Mouse (Mus musculus) liver, embryonic 15.5 days (tissue): ENCODE measurements around the gene Sema3a. TPM values are rescaled to one million over a fixed set of nuclear protein-coding genes. Genes with fewer than 3 reads are reported as not detected.

Experiments used
- ATAC-seq: fragments of 200-750 bp; cut with Nextera tagmentation; 2 replicates; pipeline ENCODE4 v1.8.0; 2017; ENCODE audit warnings: moderate number of reproducible peaks, mild to moderate bottlenecking, moderate library complexity; ENCODE audit not compliant: insufficient read depth
- H3K27ac ChIP-seq: fragments of 300-500 bp; sonication (generic); replicated peaks from 2 replicates; pipeline ENCODE4 v1.5.1; 2015; ENCODE audit warnings: mild to moderate bottlenecking, inconsistent platforms
- H3K27me3 ChIP-seq: fragments of 300-500 bp; sonication (generic); 2 replicates; pipeline ENCODE4 v1.6.1; 2015; ENCODE audit warnings: mild to moderate bottlenecking, inconsistent platforms
- H3K36me3 ChIP-seq: fragments of 300-500 bp; sonication (generic); replicated peaks from 2 replicates; pipeline ENCODE4 v1.6.1; 2015; ENCODE audit warnings: moderate library complexity, mild to moderate bottlenecking, inconsistent platforms
- H3K4me1 ChIP-seq: fragments of 300-500 bp; sonication (generic); replicated peaks from 2 replicates; pipeline ENCODE4 v1.6.1; 2015; ENCODE audit warnings: inconsistent platforms
- H3K4me2 ChIP-seq: fragments of 300-500 bp; sonication (generic); 2 replicates; pipeline ENCODE4 v1.6.1; 2015; ENCODE audit warnings: moderate library complexity, mild to moderate bottlenecking, inconsistent platforms
- H3K4me3 ChIP-seq: fragments of 300-500 bp; sonication (generic); replicated peaks from 2 replicates; pipeline ENCODE4 v1.5.1; 2015; ENCODE audit warnings: mild to moderate bottlenecking, inconsistent platforms
- H3K9ac ChIP-seq: fragments of 300-500 bp; sonication (generic); 2 replicates; pipeline ENCODE4 v1.6.1; 2015; ENCODE audit warnings: moderate library complexity, mild to moderate bottlenecking, inconsistent platforms
- H3K9me3 ChIP-seq: fragments of 300-500 bp; sonication (generic); replicated peaks from 2 replicates; pipeline ENCODE4 v1.6.1; 2016; ENCODE audit warnings: inconsistent platforms
- WGBS: fragments of 180-500 bp; shearing (Covaris S2); methylation state at CpG from one replicate; pipeline ENCODE4 v1.1.7; 2015; ENCODE audit warnings: mixed read lengths; ENCODE audit not compliant: insufficient replicate concordance; 5-methylcytosine and 5-hydroxymethylcytosine counted together
- polyA plus RNA-seq: library from polyadenylated mRNA; unstranded; fragments of >200 nt; fragmentation: Nextera tagmentation; extraction: Ambion mirVana; gene quantifications from 2 replicates; pipeline ENCODE4 v1.2.1, GENCODE M21; 2015

The Sema3a gene
- polyA plus RNA-seq, 1 experiment from 2014 or later = 1.2 TPM

DNA sequence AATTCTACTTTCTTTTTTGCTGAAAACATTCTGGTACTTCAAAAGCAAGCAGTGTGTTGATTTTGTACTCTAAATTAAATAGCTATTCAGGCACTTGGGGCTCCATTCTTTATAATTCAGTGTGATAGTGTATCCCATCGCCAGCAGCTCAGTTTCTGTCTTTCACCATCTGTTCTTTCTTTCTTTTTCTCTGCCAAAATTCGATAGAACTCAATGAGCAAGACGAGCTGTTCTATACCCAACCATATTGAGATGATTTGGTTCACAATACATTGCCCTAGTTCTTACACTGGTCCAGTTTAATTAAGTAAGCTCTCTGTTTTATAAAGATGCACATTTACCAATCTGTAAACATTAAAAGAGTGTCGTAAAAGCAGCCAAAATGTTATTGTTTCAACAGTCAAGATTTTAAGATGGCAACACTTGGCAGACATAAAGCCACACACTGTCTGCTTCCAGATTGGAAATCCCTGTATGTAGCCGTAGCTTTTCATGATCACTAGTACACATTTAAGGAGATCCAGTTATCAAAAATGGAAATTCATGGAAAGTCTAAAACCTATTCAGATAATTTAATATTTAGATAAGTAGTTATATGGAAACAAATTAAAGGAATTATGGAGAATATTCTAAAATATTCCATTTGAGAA lies 296.2 kb downstream of the Sema3a start:
- Histone ChIP-seq H3K27me3 (no peaks in the 10 kb centered on the region), H3K9ac (no peak overlapping the region), H3K4me2 (no peak overlapping the region), H3K27ac (no peak overlapping the region), H3K4me3 (no peak overlapping the region), H3K36me3 (no peaks in the 10 kb centered on the region), H3K4me1 (no peaks in the 10 kb centered on the region), H3K9me3 (no peaks in the 10 kb centered on the region)
- WGBS = 52% methylated on average over 5 of the region's 5 CpGs
- no peak for ATAC-seq

DNA sequence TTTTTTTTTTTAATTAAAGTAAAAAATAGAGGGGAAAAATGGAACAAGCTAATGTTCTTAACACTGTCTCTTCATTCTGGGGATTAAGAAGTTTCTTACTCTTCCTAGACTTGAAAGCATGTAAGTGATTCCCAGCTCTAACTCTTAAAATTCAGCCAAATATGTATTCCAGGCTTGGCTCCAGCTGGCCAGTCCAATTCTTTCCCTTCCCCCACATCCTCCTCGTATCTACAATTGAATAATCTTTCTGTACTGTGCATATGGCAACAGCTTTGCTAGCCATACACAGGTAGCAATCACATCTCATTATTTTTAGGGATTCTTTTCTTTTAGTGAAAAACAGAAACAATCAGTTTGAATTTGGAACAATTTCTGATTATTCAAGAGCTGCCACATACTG lies 303.5 kb downstream of the Sema3a start:
- Histone ChIP-seq H3K9me3 (no peaks in the 10 kb centered on the region), H3K4me2 (no peak overlapping the region), H3K27ac (no peak overlapping the region), H3K4me1 (no peaks in the 10 kb centered on the region), H3K36me3 (no peaks in the 10 kb centered on the region), H3K9ac (no peak overlapping the region), H3K4me3 (no peak overlapping the region), H3K27me3 (no peaks in the 10 kb centered on the region)
- no peak for ATAC-seq
- WGBS = 47% methylated on average over 1 of the region's 1 CpGs

DNA sequence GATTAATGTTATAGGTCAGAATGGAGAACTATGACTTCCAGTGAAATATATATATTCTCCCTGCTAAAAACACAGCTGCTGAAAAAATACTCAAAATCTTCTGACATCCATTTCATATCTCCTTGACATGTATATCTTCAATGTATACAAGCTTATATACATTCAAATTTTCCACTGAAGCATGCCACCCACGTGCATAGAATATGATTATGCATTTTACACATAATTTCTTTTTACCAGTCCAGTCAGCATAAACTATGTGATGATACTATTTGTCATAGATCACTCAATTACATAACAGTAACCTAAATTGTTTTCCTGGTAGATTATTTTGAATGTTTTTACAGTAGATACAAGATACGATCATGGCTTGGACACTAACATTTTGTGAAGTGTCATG lies 306.6 kb downstream of the Sema3a start:
- Histone ChIP-seq H3K4me2 (no peak overlapping the region), H3K36me3 (no peaks in the 10 kb centered on the region), H3K4me3 (no peak overlapping the region), H3K27me3 (no peaks in the 10 kb centered on the region), H3K4me1 (no peaks in the 10 kb centered on the region), H3K27ac (no peak overlapping the region), H3K9ac (no peak overlapping the region), H3K9me3 (no peaks in the 10 kb centered on the region)
- WGBS = 63% methylated on average over 2 of the region's 2 CpGs
- no peak for ATAC-seq

DNA sequence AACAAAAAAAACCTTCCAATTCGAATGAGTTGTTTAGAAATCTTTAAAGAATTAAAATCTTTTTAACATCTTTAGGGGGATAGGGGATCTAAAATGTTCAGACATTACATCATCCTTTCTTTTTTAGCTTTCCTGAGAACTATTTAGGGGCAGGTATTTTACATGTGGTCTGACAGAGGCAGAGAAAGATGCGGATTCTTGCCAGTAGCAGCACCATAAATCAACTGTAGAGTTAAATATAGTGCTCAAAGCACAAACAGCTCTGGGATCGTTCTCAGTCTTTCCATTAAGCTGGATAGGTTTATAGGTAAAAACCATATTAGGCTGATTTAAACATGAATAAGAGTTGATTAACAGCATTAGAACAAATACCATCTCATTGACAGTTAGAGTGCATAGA lies 307.4 kb downstream of the Sema3a start:
- Histone ChIP-seq H3K27ac (no peak overlapping the region), H3K9ac (no peak overlapping the region), H3K4me2 (no peak overlapping the region), H3K4me3 (no peak overlapping the region), H3K4me1 (no peaks in the 10 kb centered on the region), H3K27me3 (no peaks in the 10 kb centered on the region), H3K36me3 (no peaks in the 10 kb centered on the region), H3K9me3 (no peaks in the 10 kb centered on the region)
- 31% methylated on average over 3 of the region's 3 CpGs for WGBS
- no peak for ATAC-seq

DNA sequence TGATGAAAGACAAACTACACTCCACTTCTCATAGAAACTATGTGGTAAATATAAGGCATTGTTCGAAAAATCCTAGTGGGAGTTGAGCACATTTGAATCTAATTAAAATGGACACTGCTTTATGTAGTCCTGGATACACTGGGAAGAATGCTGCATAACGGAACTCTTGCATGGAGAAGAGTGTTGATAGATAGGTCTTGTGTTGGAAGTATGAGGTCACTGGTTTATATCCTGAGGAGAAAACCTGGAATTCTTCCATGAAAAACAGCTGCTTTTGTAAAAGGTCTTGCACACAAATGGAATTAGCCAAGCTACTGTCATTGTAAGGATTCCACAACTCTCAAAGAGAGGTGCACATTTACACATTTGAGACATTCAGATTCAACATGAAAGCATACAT lies 308.1 kb downstream of the Sema3a start:
- ATAC-seq = no peak
- Histone ChIP-seq H3K9me3 (no peaks in the 10 kb centered on the region), H3K4me3 (no peak overlapping the region), H3K4me2 (no peak overlapping the region), H3K9ac (no peak overlapping the region), H3K4me1 (no peaks in the 10 kb centered on the region), H3K27me3 (no peaks in the 10 kb centered on the region), H3K36me3 (no peaks in the 10 kb centered on the region), H3K27ac (no peak overlapping the region)
- WGBS = 50% methylated on average over 2 of the region's 2 CpGs

DNA sequence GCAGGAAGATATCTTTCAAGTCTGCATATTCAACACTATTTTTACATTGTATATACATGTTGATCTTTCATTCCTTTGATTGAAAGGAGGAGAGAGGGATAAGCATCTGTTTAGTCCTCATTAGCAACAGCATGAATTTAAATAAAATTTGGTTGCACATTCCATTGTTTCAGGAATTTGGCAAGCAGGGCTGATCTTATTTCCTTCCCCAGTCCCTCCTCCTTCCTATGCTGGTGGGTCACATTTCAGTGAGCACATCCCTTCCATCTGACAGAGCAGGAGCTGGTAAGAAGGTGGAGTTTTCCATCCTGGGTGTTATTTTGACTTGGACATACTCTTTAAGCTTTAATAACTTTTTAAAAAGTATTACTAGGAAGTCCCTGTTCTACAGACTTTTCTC lies 315.9 kb downstream of the Sema3a start:
- H3K4me1 ChIP-seq = no peaks in the 10 kb centered on the region
- H3K27ac ChIP-seq = no peak overlapping the region
- no peaks in the 10 kb centered on the region for H3K9me3 ChIP-seq
- no peak for ATAC-seq
- no peak overlapping the region for H3K9ac ChIP-seq
- no peaks in the 10 kb centered on the region for H3K27me3 ChIP-seq
- no peak overlapping the region for H3K4me3 ChIP-seq
- no peaks in the 10 kb centered on the region for H3K36me3 ChIP-seq
- no peak overlapping the region for H3K4me2 ChIP-seq

DNA sequence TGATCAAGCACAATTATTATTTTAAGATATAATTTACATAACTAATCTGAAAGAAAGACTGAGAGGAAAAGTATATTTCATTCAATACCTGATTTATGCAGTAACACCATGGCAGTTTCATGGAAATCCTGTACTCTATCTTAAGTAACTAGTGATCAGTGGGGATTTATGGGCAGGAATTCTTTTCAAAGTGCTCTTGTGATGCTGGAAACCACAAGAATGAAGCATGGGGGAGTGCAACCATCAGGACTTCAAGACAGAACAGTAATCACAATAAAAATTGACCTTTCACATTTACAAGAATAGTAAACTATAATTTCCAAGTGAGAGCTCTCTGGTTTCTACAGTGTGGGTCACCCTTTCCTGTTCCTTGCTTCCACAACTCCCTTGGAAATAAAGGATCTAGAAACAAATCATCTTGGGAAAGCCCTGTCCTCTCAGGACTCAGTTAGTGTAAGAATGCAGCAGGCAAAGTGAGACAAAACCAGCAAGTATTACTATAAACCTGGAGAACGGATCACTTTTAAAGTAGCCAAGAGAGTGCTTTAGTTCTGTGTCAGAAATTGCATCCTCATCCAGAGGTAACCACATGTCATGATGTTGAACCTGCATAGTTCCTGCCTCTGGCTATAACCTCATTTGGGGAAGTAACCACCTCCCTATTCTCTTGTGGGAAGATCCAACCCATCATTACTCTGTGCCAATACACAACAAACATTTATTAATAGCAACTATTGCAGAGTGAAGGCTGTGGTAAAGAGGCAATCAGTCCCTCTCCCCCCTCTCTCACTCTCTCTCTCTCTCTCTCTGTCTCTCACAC lies 335.2 kb downstream of the Sema3a start:
- WGBS = 36% methylated on average over 1 of the region's 1 CpGs

DNA sequence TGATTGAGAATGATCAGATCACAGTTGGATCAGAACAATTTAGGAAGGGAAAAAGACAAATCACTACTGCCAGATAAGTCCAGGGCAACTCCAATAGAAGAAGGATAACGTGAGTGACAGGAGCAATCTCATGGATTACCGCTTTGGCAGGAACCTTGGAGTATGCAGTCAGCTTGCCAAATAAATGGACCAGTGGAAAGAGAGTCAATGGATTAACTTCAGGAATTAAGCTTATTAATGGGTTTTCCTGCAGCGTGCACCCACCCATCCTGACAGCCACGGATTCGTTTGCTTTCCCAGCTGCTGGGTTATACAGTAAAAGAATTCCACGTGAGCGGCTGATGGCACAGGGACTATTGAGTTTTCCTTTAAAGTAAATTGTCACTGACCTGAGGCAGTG lies 343.6 kb downstream of the Sema3a start:
- 62% methylated on average over 7 of the region's 7 CpGs for WGBS
- Histone ChIP-seq H3K4me2 (no peak overlapping the region), H3K4me3 (no peak overlapping the region), H3K27ac (no peak overlapping the region), H3K9me3 (no peaks in the 10 kb centered on the region), H3K36me3 (no peaks in the 10 kb centered on the region), H3K9ac (no peak overlapping the region), H3K27me3 (no peaks in the 10 kb centered on the region), H3K4me1 (no peaks in the 10 kb centered on the region)
- ATAC-seq = no peak

More for the DNA sequence above, 335.2 kb downstream of the Sema3a start:
- Histone ChIP-seq H3K27ac (no peak overlapping the region), H3K4me2 (no peak overlapping the region), H3K4me3 (no peak overlapping the region), H3K27me3 (no peaks in the 10 kb centered on the region), H3K9ac (no peak overlapping the region), H3K4me1 (no peaks in the 10 kb centered on the region), H3K9me3 (no peaks in the 10 kb centered on the region), H3K36me3 (no peaks in the 10 kb centered on the region)
- no peak for ATAC-seq

DNA sequence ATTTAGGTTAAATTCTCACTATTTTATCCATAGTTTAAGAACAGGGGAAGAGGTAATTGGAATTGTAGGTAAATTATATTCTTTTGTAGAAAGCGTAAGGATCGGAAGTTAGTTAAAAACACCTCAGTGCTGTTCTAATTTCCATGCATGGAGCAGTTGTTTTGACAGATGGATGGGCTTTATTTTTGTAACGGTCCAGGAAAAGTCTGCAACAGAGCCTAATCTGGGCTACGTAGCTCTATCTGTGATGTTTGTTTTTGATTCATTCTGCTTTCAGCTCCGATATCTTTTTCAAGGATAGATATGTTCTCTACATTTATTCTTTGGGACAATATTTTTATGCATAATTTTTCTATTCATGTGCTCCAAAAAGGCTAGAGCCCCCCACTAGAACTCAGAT lies 344.2 kb downstream of the Sema3a start:
- H3K9me3 ChIP-seq = no peaks in the 10 kb centered on the region
- H3K27me3 ChIP-seq = no peaks in the 10 kb centered on the region
- H3K36me3 ChIP-seq = no peaks in the 10 kb centered on the region
- no peak overlapping the region for H3K9ac ChIP-seq
- 72% methylated on average over 5 of the region's 5 CpGs for WGBS
- H3K4me2 ChIP-seq = no peak overlapping the region
- H3K27ac ChIP-seq = no peak overlapping the region
- no peak for ATAC-seq
- H3K4me3 ChIP-seq = no peak overlapping the region
- no peaks in the 10 kb centered on the region for H3K4me1 ChIP-seq

DNA sequence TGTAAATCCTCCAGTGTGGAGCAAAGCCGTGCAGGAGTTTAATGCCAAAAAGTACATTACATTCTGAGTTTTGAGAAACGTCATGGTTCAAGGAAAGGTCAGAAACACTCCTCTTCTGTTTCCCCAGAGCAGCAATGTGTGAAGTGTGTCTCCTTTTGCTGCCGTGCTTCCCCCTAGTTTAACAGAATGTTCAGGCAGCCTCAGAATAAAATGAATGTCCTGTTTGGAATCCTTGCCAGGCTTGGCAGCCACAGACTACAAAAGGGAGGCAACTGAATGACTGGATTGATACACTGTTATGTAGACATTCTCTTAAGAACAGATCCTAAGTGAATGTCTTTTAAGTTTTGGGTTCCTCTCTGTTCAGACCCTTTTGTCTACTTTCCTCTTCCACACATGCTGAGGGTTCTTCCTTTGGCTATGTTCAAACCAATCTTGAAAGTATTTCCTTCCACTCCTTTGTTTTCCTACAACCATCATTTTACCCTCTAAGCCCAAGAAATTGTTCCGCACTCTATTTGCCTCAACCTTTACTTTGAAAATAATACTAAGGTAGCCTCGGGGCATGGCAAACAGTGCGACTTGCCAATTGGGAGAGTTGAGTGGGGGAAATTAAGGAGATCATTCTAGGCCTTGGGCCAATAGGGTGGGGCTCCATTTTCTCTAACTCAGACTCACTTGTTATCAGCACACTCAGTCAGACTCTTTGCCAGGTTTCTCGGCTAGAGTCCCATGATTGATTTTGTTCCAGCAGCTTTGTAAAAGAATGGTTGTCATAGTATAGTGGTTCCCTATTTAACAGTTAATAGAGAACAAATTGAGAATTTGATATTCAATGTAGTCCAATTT lies 345.1 kb downstream of the Sema3a start:
- H3K9me3 ChIP-seq = no peaks in the 10 kb centered on the region
- H3K4me3 ChIP-seq = no peak overlapping the region
- H3K9ac ChIP-seq = no peak overlapping the region
- H3K4me1 ChIP-seq = no peaks in the 10 kb centered on the region
- 62% methylated on average over 7 of the region's 7 CpGs for WGBS
- no peak overlapping the region for H3K27ac ChIP-seq
- no peaks in the 10 kb centered on the region for H3K27me3 ChIP-seq
- H3K4me2 ChIP-seq = no peak overlapping the region
- H3K36me3 ChIP-seq = no peaks in the 10 kb centered on the region
- no peak for ATAC-seq

DNA sequence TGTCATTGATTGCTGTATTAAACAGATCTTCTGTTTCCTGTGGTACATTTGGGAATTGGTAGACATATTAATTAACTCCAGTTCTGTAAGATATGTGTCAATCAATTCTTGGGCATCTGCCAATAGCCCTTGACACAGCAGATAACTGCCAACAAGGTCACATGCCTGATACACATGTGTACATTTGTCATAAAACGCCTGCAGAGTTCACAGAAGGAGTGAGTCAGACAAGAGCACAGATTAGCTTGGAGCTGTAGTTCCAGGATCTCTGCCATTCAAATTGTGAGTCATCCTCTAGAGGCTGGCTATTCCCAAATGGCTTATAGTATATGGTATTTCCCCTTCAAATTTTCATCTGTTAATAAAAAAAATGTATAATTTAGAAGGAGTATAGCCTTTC lies 352.4 kb downstream of the Sema3a start:
- WGBS = 49% methylated on average over 1 of the region's 1 CpGs
- no peaks in the 10 kb centered on the region for H3K27me3 ChIP-seq
- ATAC-seq = no peak

More for the DNA sequence above, 352.4 kb downstream of the Sema3a start:
- Histone ChIP-seq H3K4me1 (no peaks in the 10 kb centered on the region), H3K4me3 (no peak overlapping the region), H3K4me2 (no peak overlapping the region), H3K9ac (no peak overlapping the region), H3K27ac (no peak overlapping the region), H3K9me3 (no peaks in the 10 kb centered on the region), H3K36me3 (no peaks in the 10 kb centered on the region)
